Mouse (Mus musculus) ES-E14 (cell line): ENCODE measurements around the gene Cercam. TPM values are rescaled to one million over a fixed set of nuclear protein-coding genes. Genes with fewer than 3 reads are reported as not detected.

Experiments used
- DNase-seq: peaks from one replicate; pipeline ENCODE4 v3.0.0-alpha.2; 2013; ENCODE audit warnings: low read depth, low spot score
- H3K27ac ChIP-seq: 2 replicates; pipeline ENCODE4 v1.5.1; 2012; ENCODE audit warnings: low read depth, mild to moderate bottlenecking, low read length, moderate library complexity, mixed read lengths; ENCODE audit not compliant: poor library complexity, insufficient read depth, severe bottlenecking
- H3K36me3 ChIP-seq: 2 replicates; pipeline ENCODE4 v1.6.1; 2012; ENCODE audit warnings: mild to moderate bottlenecking, low read length, moderate library complexity, mixed read lengths; ENCODE audit not compliant: control insufficient read depth, poor library complexity, insufficient read depth, severe bottlenecking
- H3K4me1 ChIP-seq, 2 experiments: fragments of 150-350 bp in 1 of 2; sonication (generic) in 1 of 2; 2 replicates each; pipeline ENCODE4 v1.6.1; 2012; ENCODE audit warnings: low read length in 2 of 2, mild to moderate bottlenecking in 1 of 2, mixed read lengths in 1 of 2; ENCODE audit not compliant: control insufficient read depth in 2 of 2, insufficient read depth in 2 of 2, poor library complexity in 1 of 2
- H3K4me3 ChIP-seq, 2 experiments: fragments of 150-350 bp in 1 of 2; sonication (generic) in 1 of 2; 2 replicates each; pipeline ENCODE4 v1.5.1; 2012; ENCODE audit warnings: low read length in 2 of 2, low read depth in 1 of 2, mild to moderate bottlenecking in 1 of 2, mixed read lengths in 1 of 2; ENCODE audit not compliant: insufficient read depth in 1 of 2, poor library complexity in 1 of 2, severe bottlenecking in 1 of 2
- H3K9ac ChIP-seq: 2 replicates; pipeline ENCODE4 v1.6.1; 2012; ENCODE audit warnings: low read depth, mild to moderate bottlenecking, low read length, mixed read lengths; ENCODE audit not compliant: poor library complexity, insufficient read depth, severe bottlenecking
- H3K9me3 ChIP-seq: fragments of 150-350 bp; sonication (generic); 2 replicates; pipeline ENCODE4 v1.6.1; 2012; ENCODE audit warnings: low read depth, mild to moderate bottlenecking, low read length; ENCODE audit not compliant: control insufficient read depth, insufficient read depth
- CHD2 ChIP-seq: IDR thresholded peaks from 2 replicates; pipeline ENCODE4 v1.6.1; 2014; ENCODE audit warnings: mild to moderate bottlenecking, low read depth, low read length, inconsistent platforms
- HCFC1 ChIP-seq: IDR thresholded peaks from 2 replicates; pipeline ENCODE4 v1.6.1; 2012; ENCODE audit warnings: low read length, inconsistent platforms, borderline replicate concordance; ENCODE audit not compliant: insufficient read depth
- MAFK ChIP-seq: IDR thresholded peaks from 2 replicates; pipeline ENCODE4 v1.6.1; 2014; ENCODE audit warnings: mild to moderate bottlenecking, low read depth, low read length, inconsistent platforms; ENCODE audit not compliant: insufficient read depth
- ZC3H11A ChIP-seq: IDR thresholded peaks from 2 replicates; pipeline ENCODE4 v1.6.1; 2012; ENCODE audit warnings: low read depth, mild to moderate bottlenecking, inconsistent platforms, low read length, borderline replicate concordance
- ZNF384 ChIP-seq: IDR thresholded peaks from 2 replicates; pipeline ENCODE4 v1.6.1; 2012; ENCODE audit warnings: low read depth, low read length, inconsistent platforms
- in situ Hi-C, 2 experiments: fragments of 600-800 bp; cut with MboI; formaldehyde crosslinking; loops; one replicate each; pipeline ENCODE4 v1.15.1; 2025; ENCODE audit warnings: low sequenced_read_pairs in 2 of 2, inconsistent platforms in 1 of 2; ENCODE audit not compliant: unreplicated experiment in 2 of 2
- total RNA-seq: library from RNA; depleted of rRNA; stranded (reverse); fragments of 300-350 nt; gene quantifications from 2 replicates; pipeline ENCODE4 v1.2.3, GENCODE M21; 2012; rRNA removed

The Cercam gene
- total RNA-seq, 1 experiment: 15.8 TPM

DNA sequence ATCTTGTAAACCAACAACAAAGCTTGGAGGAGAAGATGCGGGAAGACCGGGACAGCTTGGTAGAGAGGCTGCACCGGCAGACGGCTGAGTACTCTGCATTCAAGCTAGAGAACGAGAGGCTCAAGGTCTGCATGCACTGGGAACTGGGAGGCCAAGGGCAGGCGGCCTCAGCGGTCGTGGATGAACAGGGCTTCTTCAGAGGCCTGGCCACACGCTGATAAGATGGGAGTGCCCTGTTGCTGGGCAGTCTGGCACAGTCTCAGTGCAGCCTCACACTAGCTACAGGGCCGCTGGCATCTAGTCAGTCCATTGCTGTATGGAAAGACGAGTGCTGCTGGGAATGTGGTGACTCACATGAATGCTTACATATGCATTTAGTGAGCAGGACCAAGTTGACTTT is 48.7 kb downstream of the Cercam start:
- DNase-seq: no peak
- Histone ChIP-seq H3K9me3 (no peaks in the 10 kb centered on the region; the same call in 1 of the 2 replicates), H3K27ac (no peak overlapping the region), H3K36me3 (peaks cover 69% of the 10 kb centered on the region), H3K9ac (no peak overlapping the region), H3K4me1 (no peaks in the 10 kb centered on the region), H3K4me3 (no peak overlapping the region)
- TF ChIP-seq HCFC1 (no peak), ZC3H11A (no peak)
- in situ Hi-C loops: loop anchor here (25.0 kb wide), 3 partner anchors 95 to 755 kb away; no protein-coding TSS in a partner anchor

DNA sequence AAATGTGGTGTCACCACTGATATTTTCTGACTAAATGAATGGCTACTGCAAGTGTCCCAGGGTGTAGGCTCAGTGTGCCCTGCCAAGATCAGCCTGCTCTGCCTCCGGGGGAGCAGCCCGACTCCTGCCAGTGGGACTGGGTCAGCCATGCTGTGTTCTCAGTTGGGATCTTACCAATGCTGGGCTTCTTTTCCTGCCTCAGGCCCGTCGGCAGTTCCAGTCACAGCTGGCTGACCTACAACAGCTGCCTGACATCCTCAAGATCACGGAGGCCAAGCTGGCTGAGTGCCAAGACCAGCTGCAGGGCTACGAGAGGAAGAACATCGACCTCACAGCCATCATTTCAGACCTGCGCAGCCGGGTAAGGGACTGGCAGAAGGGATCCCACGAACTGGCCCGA is 53.0 kb downstream of the Cercam start:
- Histone ChIP-seq H3K36me3 (peaks cover 70% of the 10 kb centered on the region), H3K9me3 (no peaks in the 10 kb centered on the region; the same call in 1 of the 2 replicates), H3K4me1 (no peaks in the 10 kb centered on the region), H3K27ac (no peak overlapping the region), H3K4me3 (no peak overlapping the region), H3K9ac (no peak overlapping the region)
- DNase-seq: no peak
- in situ Hi-C loops: loop anchor here (25.0 kb wide), 3 partner anchors 90 to 760 kb away; no protein-coding TSS in a partner anchor
- TF ChIP-seq HCFC1 (no peak), ZNF384 (no peak), MAFK (no peak), CHD2 (no peak), ZC3H11A (no peak)

DNA sequence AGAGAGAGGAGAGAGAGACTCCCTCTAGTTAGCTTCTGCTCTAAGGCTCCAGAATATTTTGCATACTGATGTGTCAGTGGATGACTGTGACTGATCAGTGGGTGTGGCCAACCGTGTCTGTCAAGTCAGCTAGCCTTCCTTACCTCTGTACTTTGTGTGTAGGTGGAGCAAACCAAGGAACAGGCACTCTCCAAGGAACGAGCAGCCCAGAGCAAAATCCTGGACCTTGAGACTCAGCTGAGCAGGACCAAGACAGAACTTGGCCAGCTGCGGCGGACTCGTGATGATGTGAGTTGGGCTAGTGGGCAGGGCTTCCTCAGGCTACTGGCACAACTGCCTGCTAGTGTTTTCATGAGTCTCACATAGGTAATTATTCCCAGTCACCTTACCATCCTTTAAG is 57.6 kb downstream of the Cercam start:
- TF ChIP-seq MAFK (no peak), HCFC1 (no peak)
- in situ Hi-C loops: no loop called here
- DNase-seq: no peak

DNA sequence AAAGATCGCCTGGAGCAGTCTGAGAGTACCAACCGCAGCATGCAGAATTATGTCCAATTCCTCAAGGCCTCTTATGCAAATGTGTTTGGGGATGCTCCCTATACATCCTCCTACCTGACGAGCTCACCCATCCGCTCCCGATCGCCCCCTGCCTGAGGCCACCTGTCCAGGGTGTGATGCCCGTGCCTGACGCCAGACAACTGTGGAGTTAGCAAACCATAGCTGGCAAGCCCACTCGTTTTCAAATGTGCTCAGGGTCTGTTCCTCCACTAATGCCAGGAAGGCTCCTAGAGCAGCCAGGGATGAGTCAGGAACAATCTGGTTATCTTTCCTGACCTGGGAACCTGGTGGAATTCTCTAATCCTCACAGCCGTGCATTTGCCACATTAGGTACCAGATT is 61.5 kb downstream of the Cercam start:
- Histone ChIP-seq H3K4me1 (no peaks in the 10 kb centered on the region), H3K9me3 (no peaks in the 10 kb centered on the region), H3K36me3 (peaks cover 35% of the 10 kb centered on the region), H3K27ac (no peak overlapping the region), H3K4me3 (no peak overlapping the region), H3K9ac (no peak overlapping the region)
- no peak for DNase-seq
- in situ Hi-C loops: no loop called here
- TF ChIP-seq MAFK (no peak), HCFC1 (no peak), ZC3H11A (no peak), CHD2 (no peak), ZNF384 (no peak)

More for the DNA sequence above, 57.6 kb downstream of the Cercam start:
- Histone ChIP-seq H3K4me1 (no peaks in the 10 kb centered on the region), H3K4me3 (no peak overlapping the region), H3K36me3 (peaks cover 66% of the 10 kb centered on the region), H3K9ac (no peak overlapping the region), H3K27ac (no peak overlapping the region), H3K9me3 (no peaks in the 10 kb centered on the region)

DNA sequence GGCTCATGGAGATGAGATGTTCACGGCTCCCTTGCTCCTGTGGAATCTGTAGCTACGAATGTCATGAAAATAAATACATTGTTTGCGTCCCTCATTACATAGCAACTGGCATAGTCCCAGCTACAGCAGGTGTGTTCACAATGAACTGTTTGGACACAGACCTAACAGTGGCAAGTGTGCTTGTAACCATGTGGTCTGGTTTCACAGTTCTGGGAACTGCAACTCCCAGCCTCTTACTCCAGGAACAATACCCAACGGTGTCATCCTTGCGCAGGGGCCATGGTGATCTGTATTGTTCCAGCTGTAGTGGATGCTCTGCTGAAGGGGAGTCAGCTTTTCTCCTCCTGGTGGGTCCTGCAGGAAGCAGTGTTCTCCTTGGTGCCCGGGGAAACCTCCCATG is 62.2 kb downstream of the Cercam start:
- TF ChIP-seq CHD2 (no peak), MAFK (no peak), HCFC1 (no peak), ZC3H11A (no peak), ZNF384 (no peak)
- H3K36me3 ChIP-seq: peaks cover 29% of the 10 kb centered on the region
- no peak overlapping the region for H3K4me3 ChIP-seq
- H3K27ac ChIP-seq: no peak overlapping the region
- no peaks in the 10 kb centered on the region; a peak in 1 of 4 replicates for H3K4me1 ChIP-seq
- H3K9me3 ChIP-seq: no peaks in the 10 kb centered on the region
- no peak for DNase-seq
- H3K9ac ChIP-seq: no peak overlapping the region
- in situ Hi-C loops: no loop called here

Other genes with a start within 250 kb of the Cercam start
- gene Rapgef1, start 249.4 kb upstream of the Cercam start, total RNA-seq: 48.5 and 54.6 TPM in 2 replicates
- gene Gm13420, start 117.5 kb upstream of the Cercam start, total RNA-seq: 0.27 and 0.42 TPM in 2 replicates
- not detected in 2 replicates for gene Gm13547, start 109.9 kb upstream of the Cercam start, total RNA-seq
- gene Coq4, start 81.7 kb upstream of the Cercam start, total RNA-seq: 18.3 and 30.4 TPM in 2 replicates
- 78.5 and 108 TPM in 2 replicates for gene Trub2, start 80.7 kb upstream of the Cercam start, total RNA-seq
- gene Slc27a4, start 66.5 kb upstream of the Cercam start, total RNA-seq: 38.9 and 47.7 TPM in 2 replicates
- gene Urm1, start 49.1 kb upstream of the Cercam start, total RNA-seq: 44.3 and 50.8 TPM in 2 replicates
- gene Odf2, start 20.1 kb downstream of the Cercam start, total RNA-seq: 123 and 217 TPM in 2 replicates
- 64.8 and 69.0 TPM in 2 replicates for gene Gle1, start 66.3 kb downstream of the Cercam start, total RNA-seq
- 340 and 423 TPM in 2 replicates for gene Sptan1, start 96.4 kb downstream of the Cercam start, total RNA-seq
- 22.6 and 35.2 TPM in 2 replicates for gene Wdr34, start 179.7 kb downstream of the Cercam start, total RNA-seq
- gene Set, start 188.2 kb downstream of the Cercam start, total RNA-seq: 695 and 901 TPM in 2 replicates
- 19.1 and 24.3 TPM in 2 replicates for gene Pkn3, start 208.5 kb downstream of the Cercam start, total RNA-seq
- 133 and 202 TPM in 2 replicates for gene Zdhhc12, start 224.5 kb downstream of the Cercam start, total RNA-seq